Mouse (Mus musculus) stomach, embryonic 15.5 days (tissue): ENCODE measurements around the gene Zfp324. TPM values are rescaled to one million over a fixed set of nuclear protein-coding genes. Genes with fewer than 3 reads are reported as not detected.

ENCODE experiments used
- ATAC-seq: fragments of 200-750 bp; cut with Nextera tagmentation; 2 replicates; pipeline ENCODE4 v1.8.0; 2017; ENCODE audit warnings: low read depth, moderate number of reproducible peaks, moderate TSS enrichment; ENCODE audit not compliant: insufficient read depth, low FRiP score
- H3K27ac ChIP-seq: fragments of 300-500 bp; sonication (generic); 2 replicates; pipeline ENCODE4 v1.5.1; 2015; ENCODE audit warnings: mild to moderate bottlenecking, inconsistent platforms
- H3K27me3 ChIP-seq: fragments of 300-500 bp; sonication (generic); replicated peaks from 2 replicates; pipeline ENCODE4 v1.6.1; 2015; ENCODE audit warnings: inconsistent platforms
- H3K36me3 ChIP-seq: fragments of 300-500 bp; sonication (generic); 2 replicates; pipeline ENCODE4 v1.6.1; 2015; ENCODE audit warnings: inconsistent platforms
- H3K4me1 ChIP-seq: fragments of 300-500 bp; sonication (generic); 2 replicates; pipeline ENCODE4 v1.6.1; 2015; ENCODE audit warnings: inconsistent platforms
- H3K4me2 ChIP-seq: fragments of 300-500 bp; sonication (generic); 2 replicates; pipeline ENCODE4 v1.6.1; 2015; ENCODE audit warnings: mild to moderate bottlenecking, inconsistent platforms
- H3K4me3 ChIP-seq: fragments of 300-500 bp; sonication (generic); replicated peaks from 2 replicates; pipeline ENCODE4 v1.5.1; 2015; ENCODE audit warnings: inconsistent platforms
- H3K9ac ChIP-seq: fragments of 300-500 bp; sonication (generic); 2 replicates; pipeline ENCODE4 v1.6.1; 2015; ENCODE audit warnings: inconsistent platforms
- H3K9me3 ChIP-seq: fragments of 300-500 bp; sonication (generic); 2 replicates; pipeline ENCODE4 v1.6.1; 2016; ENCODE audit warnings: inconsistent platforms
- WGBS: fragments of 180-500 bp; shearing (Covaris S2); methylation state at CpG from one replicate; pipeline ENCODE4 v1.1.7; 2015; 5-methylcytosine and 5-hydroxymethylcytosine counted together
- polyA plus RNA-seq: library from polyadenylated mRNA; unstranded; fragments of >200 nt; fragmentation: Nextera tagmentation; extraction: Ambion mirVana; gene quantifications from 2 replicates; pipeline ENCODE4 v1.2.1, GENCODE M21; 2015

The Zfp324 gene
- polyA plus RNA-seq, 1 experiment from 2014 or later = 8.9 TPM

- Histone ChIP-seq H3K27me3 (no peaks in the 10 kb centered on the region), H3K4me3 (no peak overlapping the region), H3K9ac (no peak overlapping the region), H3K9me3 (no peaks in the 10 kb centered on the region), H3K27ac (no peak overlapping the region), H3K4me1 (no peaks in the 10 kb centered on the region), H3K4me2 (no peak overlapping the region), H3K36me3 (no peaks in the 10 kb centered on the region)
- no peak for ATAC-seq
- WGBS = 81% methylated on average over 4 of the region's 4 CpGs
Observed at GRCm38 (mm10) chr7:12940599-12940998, 25.0 kb upstream of the Zfp324 start.

- H3K4me1 ChIP-seq = no peaks in the 10 kb centered on the region
- H3K9ac ChIP-seq = no peak overlapping the region
- H3K4me2 ChIP-seq = no peak overlapping the region
- H3K9me3 ChIP-seq = no peaks in the 10 kb centered on the region
- ATAC-seq = no peak
- H3K27ac ChIP-seq = no peak overlapping the region
- H3K27me3 ChIP-seq = no peaks in the 10 kb centered on the region
- no peaks in the 10 kb centered on the region for H3K36me3 ChIP-seq
- H3K4me3 ChIP-seq = no peak overlapping the region
Observed at GRCm38 (mm10) chr7:12943488-12943887, 22.1 kb upstream of the Zfp324 start.

- no peaks in the 10 kb centered on the region for H3K27me3 ChIP-seq
- H3K4me2 ChIP-seq = peak overlapping the region; percentile 91
- H3K27ac ChIP-seq = peak overlapping the region; percentile 80
- 11% methylated on average over 35 of the region's 35 CpGs for WGBS
- H3K36me3 ChIP-seq = no peaks in the 10 kb centered on the region
- ATAC-seq = peak; percentile 97
- H3K9me3 ChIP-seq = no peaks in the 10 kb centered on the region
- H3K4me3 ChIP-seq = peak overlapping the region; percentile 53
- H3K4me1 ChIP-seq = peaks cover 7% of the 10 kb centered on the region
- peak overlapping the region; percentile 41; the same call in 1 of the 2 replicates for H3K9ac ChIP-seq
Observed at GRCm38 (mm10) chr7:12949032-12949871, 16.4 kb upstream of the Zfp324 start.

- Histone ChIP-seq H3K36me3 (no peaks in the 10 kb centered on the region), H3K9me3 (no peaks in the 10 kb centered on the region), H3K4me1 (peaks cover 7% of the 10 kb centered on the region), H3K4me2 (peak overlapping the region; percentile 91), H3K27ac (peak overlapping the region; percentile 80), H3K9ac (peak overlapping the region; percentile 41; the same call in 1 of the 2 replicates), H3K27me3 (no peaks in the 10 kb centered on the region), H3K4me3 (peak overlapping the region; percentile 53)
- ATAC-seq = no peak; the same call in 1 of the 2 replicates
- 5% methylated on average over 16 of the region's 16 CpGs for WGBS
Observed at GRCm38 (mm10) chr7:12949872-12950229, 15.8 kb upstream of the Zfp324 start.

- H3K27me3 ChIP-seq = no peaks in the 10 kb centered on the region
- H3K4me2 ChIP-seq = no peak overlapping the region
- H3K4me1 ChIP-seq = peaks cover 6% of the 10 kb centered on the region
- H3K9me3 ChIP-seq = no peaks in the 10 kb centered on the region
- WGBS = 31% methylated on average over 3 of the region's 3 CpGs
- no peak for ATAC-seq
- H3K27ac ChIP-seq = no peak overlapping the region
- no peak overlapping the region for H3K9ac ChIP-seq
- no peaks in the 10 kb centered on the region for H3K36me3 ChIP-seq
- H3K4me3 ChIP-seq = no peak overlapping the region
Observed at GRCm38 (mm10) chr7:12954896-12955295, 10.7 kb upstream of the Zfp324 start.

GRCm38 (mm10) chr7:12957511-12957910 lies 8.1 kb upstream of the Zfp324 start:
- 64% methylated on average over 5 of the region's 5 CpGs for WGBS

GRCm38 (mm10) chr7:12958948-12959347 lies 6.7 kb upstream of the Zfp324 start:
- Histone ChIP-seq H3K27me3 (no peaks in the 10 kb centered on the region), H3K36me3 (no peaks in the 10 kb centered on the region), H3K4me2 (no peak overlapping the region), H3K27ac (no peak overlapping the region), H3K4me1 (no peaks in the 10 kb centered on the region), H3K4me3 (no peak overlapping the region), H3K9ac (no peak overlapping the region), H3K9me3 (no peaks in the 10 kb centered on the region)
- no peak for ATAC-seq
- 75% methylated on average over 4 of the region's 4 CpGs for WGBS

More at GRCm38 (mm10) chr7:12957511-12957910, 8.1 kb upstream of the Zfp324 start:
- no peak overlapping the region for H3K4me3 ChIP-seq
- H3K36me3 ChIP-seq = no peaks in the 10 kb centered on the region
- no peaks in the 10 kb centered on the region for H3K27me3 ChIP-seq
- no peaks in the 10 kb centered on the region for H3K9me3 ChIP-seq
- H3K9ac ChIP-seq = no peak overlapping the region
- H3K4me2 ChIP-seq = no peak overlapping the region
- H3K4me1 ChIP-seq = no peaks in the 10 kb centered on the region
- no peak overlapping the region for H3K27ac ChIP-seq
- no peak for ATAC-seq

GRCm38 (mm10) chr7:12959718-12960117 lies 5.9 kb upstream of the Zfp324 start:
- Histone ChIP-seq H3K4me1 (no peaks in the 10 kb centered on the region), H3K27me3 (no peaks in the 10 kb centered on the region), H3K9ac (no peak overlapping the region), H3K36me3 (no peaks in the 10 kb centered on the region), H3K27ac (no peak overlapping the region), H3K4me3 (no peak overlapping the region), H3K9me3 (no peaks in the 10 kb centered on the region), H3K4me2 (no peak overlapping the region)
- 29% methylated on average over 4 of the region's 4 CpGs for WGBS
- ATAC-seq = no peak

- Histone ChIP-seq H3K36me3 (no peaks in the 10 kb centered on the region), H3K9ac (peak overlapping the region; percentile 61), H3K27me3 (no peaks in the 10 kb centered on the region), H3K4me3 (peak overlapping the region; percentile 57), H3K4me1 (peaks cover 8% of the 10 kb centered on the region; the same call in 1 of the 2 replicates), H3K9me3 (no peaks in the 10 kb centered on the region), H3K27ac (peak overlapping the region; percentile 88), H3K4me2 (peak overlapping the region; percentile 70)
- peak; percentile 56; the same call in 1 of the 2 replicates for ATAC-seq
- WGBS = 2% methylated on average over 29 of the region's 29 CpGs
Observed at GRCm38 (mm10) chr7:12961511-12962141, 4.0 kb upstream of the Zfp324 start.

- Histone ChIP-seq H3K4me3 (peak overlapping the region; percentile 90), H3K9ac (peak overlapping the region; percentile 90), H3K4me1 (peaks cover 14% of the 10 kb centered on the region), H3K27ac (peak overlapping the region; percentile 86), H3K27me3 (no peaks in the 10 kb centered on the region), H3K36me3 (peaks cover 27% of the 10 kb centered on the region), H3K4me2 (peak overlapping the region; percentile 90), H3K9me3 (no peaks in the 10 kb centered on the region)
- under 1% methylated on average over 29 of the region's 29 CpGs for WGBS
- ATAC-seq = peak; percentile 77
Observed at GRCm38 (mm10) chr7:12966104-12966845, 637 bp downstream of the Zfp324 start.

- WGBS = 93% methylated on average over 25 of the region's 25 CpGs
- H3K9me3 ChIP-seq = no peaks in the 10 kb centered on the region
- H3K9ac ChIP-seq = no peak overlapping the region
- H3K36me3 ChIP-seq = peaks cover 42% of the 10 kb centered on the region
- H3K4me1 ChIP-seq = peaks cover 7% of the 10 kb centered on the region
- no peak overlapping the region for H3K27ac ChIP-seq
- H3K4me2 ChIP-seq = no peak overlapping the region
- H3K27me3 ChIP-seq = no peaks in the 10 kb centered on the region
- no peak overlapping the region for H3K4me3 ChIP-seq
- no peak for ATAC-seq
Observed at GRCm38 (mm10) chr7:12970906-12971305, 5.3 kb downstream of the Zfp324 start.
